Comparison of ENCODE assay signal across 9 mouse cellular contexts in the genomic region with DNA sequence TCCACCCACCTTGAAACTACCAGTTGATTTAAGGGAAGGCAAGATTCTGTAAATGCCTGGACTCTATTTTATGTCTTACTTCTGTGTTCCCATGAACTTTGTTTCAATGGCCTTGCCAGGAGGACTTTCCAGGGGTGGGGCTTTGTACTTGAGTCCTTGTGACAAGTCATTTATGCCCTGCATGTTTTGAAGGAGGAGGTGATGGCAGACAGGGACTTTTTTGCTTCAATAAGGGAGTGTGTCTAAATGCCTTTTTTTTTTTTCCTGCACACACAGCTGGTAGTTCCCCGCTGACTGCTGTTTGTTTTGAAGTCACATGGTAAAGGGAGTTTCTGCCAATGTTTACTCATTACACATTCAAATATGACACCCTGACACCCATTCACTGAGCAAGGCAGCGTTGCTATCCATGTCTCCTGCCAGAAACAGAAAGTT.
DNase-seq lines count a peak whose midpoint lies in the region; ATAC-seq and TF ChIP-seq lines count a peak whose summit lies in the region.
"Had no signal": no experiment of that assay in that cellular context is flagged by ENCODE, and none has a peak within 500 bp of the region (broad histone marks: within the 10 kb centered on the region; RNA-seq: fewer than 3 reads in every experiment).

No protein-coding gene starts in this region.

- no peak for ATAC-seq in kidney, embryonic 14.5 days (ENCODE audit: low FRiP score, low TSS enrichment)

- H3K9me3 ChIP-seq in kidney, embryonic 14.5 days (ENCODE audit: control insufficient read depth, low read length), result no peaks in the 10 kb centered on the region

- no peaks in the 10 kb centered on the region for H3K79me2 ChIP-seq in myocyte (ENCODE audit: control insufficient read depth, insufficient read depth)

- H3K4me2 ChIP-seq in kidney, embryonic 14.5 days (replicated peaks; ENCODE audit: low read depth, low read length), result no peak overlapping the region
- H3K4me2 ChIP-seq in myocyte (ENCODE audit: low read depth), result peak overlapping the region; percentile 12

- H3K4me1 ChIP-seq in spleen, adult 2 months (ENCODE audit: control insufficient read depth, insufficient read depth, insufficient read length), result no peaks in the 10 kb centered on the region; the same call in 1 of the 2 replicates
- no peaks in the 10 kb centered on the region; the same call in 1 of the 2 replicates for H3K4me1 ChIP-seq in brown adipose tissue, adult 24 weeks (ENCODE audit: control insufficient read depth, insufficient read depth, insufficient read length, low read length)
- peaks cover 21% of the 10 kb centered on the region for H3K4me1 ChIP-seq in kidney, embryonic 14.5 days (ENCODE audit: control insufficient read depth, insufficient read depth, low read length)

- H3K9ac ChIP-seq in kidney, embryonic 14.5 days (ENCODE audit: low read depth, low read length), result no peak overlapping the region

- no peak for TF ChIP-seq CTCF in spleen, adult 2 months (IDR thresholded peaks at IDR 0.05; ENCODE audit: extremely low read depth, insufficient read depth, insufficient read length, insufficient replicate concordance)

- H3K27me3 ChIP-seq in spleen, adult 2 months (ENCODE audit: control insufficient read depth, insufficient read depth, low read length), result no peaks in the 10 kb centered on the region
- H3K27me3 ChIP-seq in kidney, embryonic 14.5 days (ENCODE audit: control insufficient read depth, insufficient read depth, low read length), result no peaks in the 10 kb centered on the region
- no peaks in the 10 kb centered on the region for H3K27me3 ChIP-seq in myocyte (ENCODE audit: control insufficient read depth, insufficient read depth, insufficient read length)

- DNase-seq in spleen, adult 2 months (ENCODE audit: low read depth in 1 of 2, low spot score in 2 of 2), result peak in 1 of 2 experiments; percentile 36
- no peak for DNase-seq in spleen, adult 12 weeks (ENCODE audit: low spot score)
- no peak for DNase-seq in retina, postnatal 1 day
- DNase-seq in spleen, postnatal 14 days (ENCODE audit: low spot score in 2 of 2), result no peak
- DNase-seq in cerebellum, postnatal 25 days, result no peak

- no peak overlapping the region for H3K4me3 ChIP-seq in spleen, adult 2 months (ENCODE audit: extremely low read depth, insufficient read depth, insufficient read length)
- H3K4me3 ChIP-seq in brown adipose tissue, adult 24 weeks (ENCODE audit: insufficient read depth, low read depth, low read length), result no peak overlapping the region
- no peak overlapping the region for H3K4me3 ChIP-seq in kidney, embryonic 14.5 days (ENCODE audit: low read length)
- no peak overlapping the region for H3K4me3 ChIP-seq in myocyte

- 46% methylated on average over 2 of the region's 2 CpGs for WGBS in spleen, adult 2 months
- WGBS in kidney, embryonic 14.5 days, result 21% methylated on average over 2 of the region's 2 CpGs

- peak overlapping the region; percentile 76; the same call in 1 of the 2 replicates for H3K27ac ChIP-seq in spleen, adult 2 months (ENCODE audit: insufficient read depth, low read length)
- H3K27ac ChIP-seq in brown adipose tissue, adult 24 weeks (replicated peaks; ENCODE audit: low read depth, low read length), result peak overlapping the region; percentile 57
- peak overlapping the region; percentile 51; the same call in 1 of the 2 replicates for H3K27ac ChIP-seq in kidney, embryonic 14.5 days (ENCODE audit: low read depth, low read length)
- H3K27ac ChIP-seq: macrophage had no signal

- H3K36me3 ChIP-seq in spleen, adult 2 months (ENCODE audit: control insufficient read depth, insufficient read depth, low read length), result no peaks in the 10 kb centered on the region
- no peaks in the 10 kb centered on the region for H3K36me3 ChIP-seq in kidney, embryonic 14.5 days (ENCODE audit: control insufficient read depth, insufficient read depth, low read length)
- H3K36me3 ChIP-seq in myocyte (ENCODE audit: control insufficient read depth, insufficient read depth), result no peaks in the 10 kb centered on the region

- H3ac ChIP-seq in myocyte (ENCODE audit: control insufficient read depth, insufficient read length), result no peak overlapping the region

- no peak for TF ChIP-seq POLR2A in spleen, adult 2 months (IDR thresholded peaks at IDR 0.05; ENCODE audit: low read depth, low read length)
- TF ChIP-seq POLR2A in myocyte (IDR thresholded peaks at IDR 0.05; ENCODE audit: insufficient read length, low read depth), result no peak

TF ChIP-seq in myocyte, 11 proteins besides CTCF, POLR2A, EP300 and RAD21:
- TF ChIP-seq MYOG (IDR thresholded peaks at IDR 0.05; ENCODE audit: control insufficient read depth in 1 of 3, insufficient read depth in 1 of 3, insufficient read length in 2 of 3, low read depth in 2 of 3), result no peak
- no peak for TF ChIP-seq SRF (IDR thresholded peaks at IDR 0.05; ENCODE audit: control insufficient read depth, insufficient read length, low read depth)
- TF ChIP-seq TCF3 (IDR thresholded peaks at IDR 0.05; ENCODE audit: insufficient read length, low read depth), result no peak
- no peak for TF ChIP-seq USF1 (IDR thresholded peaks at IDR 0.05; ENCODE audit: low read depth)
- no peak for TF ChIP-seq MYOD1 (IDR thresholded peaks at IDR 0.05; ENCODE audit: control insufficient read depth in 1 of 3, insufficient read length in 2 of 3, low read depth in 2 of 3)
- TF ChIP-seq POLR2AphosphoS2 (IDR thresholded peaks at IDR 0.05; ENCODE audit: insufficient read length, low read depth), result no peak
- no peak for TF ChIP-seq CEBPB (IDR thresholded peaks at IDR 0.05; ENCODE audit: insufficient read depth, poor library complexity, severe bottlenecking)
- TF ChIP-seq REST (IDR thresholded peaks at IDR 0.05; ENCODE audit: insufficient read depth, insufficient read length), result no peak
- no peak for TF ChIP-seq E2F4 (IDR thresholded peaks at IDR 0.05; ENCODE audit: insufficient read depth)
- no peak for TF ChIP-seq TCF12 (IDR thresholded peaks at IDR 0.05; ENCODE audit: insufficient read depth, poor library complexity, severe bottlenecking)
- TF ChIP-seq MAX (IDR thresholded peaks at IDR 0.05; ENCODE audit: low read depth), result no peak
